Mouse (Mus musculus): ENCODE data around the gene Fgfbp3. TPM values are rescaled to one million over a fixed set of nuclear protein-coding genes. Genes with fewer than 3 reads are reported as not detected.
A peak's percentile ranks its signal among the peaks of the same experiment; 100 is the strongest.
"Not testable (repeated sequence)": the region's sequence is repeated elsewhere in the genome, so short reads cannot be mapped to it uniquely, and the experiment has no call there.

Fgfbp3 gene
- total RNA-seq, 2 experiments from 2014 or later, result 1.1 TPM; not detected in 1

DNA sequence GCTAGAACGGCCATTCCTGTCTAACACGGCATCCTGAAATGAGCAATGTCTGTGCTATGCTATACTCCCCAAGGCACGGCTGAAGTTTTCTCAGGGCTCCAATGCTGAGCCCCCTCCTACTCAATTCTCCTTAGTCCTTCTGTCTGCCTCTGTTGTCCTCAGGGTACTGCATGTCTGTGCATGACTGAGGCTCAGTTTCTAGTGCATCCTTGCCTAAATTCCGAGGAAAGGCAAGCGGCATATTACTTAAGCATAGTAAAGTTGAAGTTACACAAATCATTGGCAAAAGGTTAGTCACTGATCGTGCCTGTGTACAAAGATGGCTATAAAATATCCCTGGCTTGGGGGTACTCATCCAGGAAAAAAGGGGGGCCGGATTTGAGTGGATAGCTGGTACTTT is 6.4 kb downstream of the Fgfbp3 start:
- ATAC-seq (replicated peaks; ENCODE audit: poor library complexity, severe bottlenecking), result no peak

GRCm38 (mm10) chr19:36910424-36911045 is 8.9 kb downstream of the Fgfbp3 start:
- ATAC-seq (replicated peaks; ENCODE audit: poor library complexity, severe bottlenecking), result no peak

- peak; percentile 60 for ATAC-seq (replicated peaks; ENCODE audit: poor library complexity, severe bottlenecking)
Observed at GRCm38 (mm10) chr19:36909676-36910292, 9.6 kb downstream of the Fgfbp3 start.

DNA sequence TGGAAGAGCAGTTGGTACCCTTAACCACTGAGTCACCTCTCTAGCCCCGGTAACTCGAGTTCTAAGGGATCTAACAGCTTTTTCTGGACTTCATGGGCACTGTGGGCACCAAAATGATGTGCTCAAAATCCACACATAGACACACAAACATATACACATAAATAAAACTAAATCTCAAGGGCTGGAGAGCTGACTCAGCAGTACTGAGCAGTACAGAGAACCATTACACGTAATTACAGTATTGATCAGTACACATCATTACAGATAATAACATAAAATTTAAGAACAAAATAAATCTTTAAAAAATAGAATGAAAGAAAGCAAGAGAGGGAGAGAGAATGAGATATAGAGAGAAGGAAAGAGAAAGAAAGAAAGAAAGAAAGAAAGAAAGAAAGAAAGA is 10.3 kb downstream of the Fgfbp3 start:
- ATAC-seq (replicated peaks; ENCODE audit: poor library complexity, severe bottlenecking), result no peak

GRCm38 (mm10) chr19:36904211-36905007 is 15.0 kb downstream of the Fgfbp3 start:
- ATAC-seq (replicated peaks; ENCODE audit: poor library complexity, severe bottlenecking), result peak; percentile 68

DNA sequence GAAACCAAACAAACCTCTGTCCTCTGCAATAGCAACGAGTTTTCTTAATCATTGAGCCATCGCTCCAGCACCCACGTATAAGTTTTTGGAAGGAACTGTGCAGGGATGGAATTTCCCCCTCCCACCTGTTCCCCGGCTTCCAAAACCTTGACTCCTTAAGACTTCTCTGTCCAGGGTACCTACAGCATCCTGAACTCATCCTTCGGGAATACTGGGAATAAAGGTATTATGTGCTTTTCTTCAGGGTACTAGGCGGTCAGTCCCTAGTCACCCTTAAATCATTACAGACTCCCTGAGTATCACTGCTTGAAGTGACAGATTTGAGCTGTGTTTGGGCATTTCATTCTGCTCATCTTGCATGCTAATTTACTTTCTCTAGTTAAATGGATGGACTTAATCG is 16.0 kb downstream of the Fgfbp3 start:
- no peak for ATAC-seq (replicated peaks; ENCODE audit: poor library complexity, severe bottlenecking)

GRCm38 (mm10) chr19:36897778-36898177 is 21.6 kb downstream of the Fgfbp3 start:
- ATAC-seq (replicated peaks; ENCODE audit: poor library complexity, severe bottlenecking), result no peak

DNA sequence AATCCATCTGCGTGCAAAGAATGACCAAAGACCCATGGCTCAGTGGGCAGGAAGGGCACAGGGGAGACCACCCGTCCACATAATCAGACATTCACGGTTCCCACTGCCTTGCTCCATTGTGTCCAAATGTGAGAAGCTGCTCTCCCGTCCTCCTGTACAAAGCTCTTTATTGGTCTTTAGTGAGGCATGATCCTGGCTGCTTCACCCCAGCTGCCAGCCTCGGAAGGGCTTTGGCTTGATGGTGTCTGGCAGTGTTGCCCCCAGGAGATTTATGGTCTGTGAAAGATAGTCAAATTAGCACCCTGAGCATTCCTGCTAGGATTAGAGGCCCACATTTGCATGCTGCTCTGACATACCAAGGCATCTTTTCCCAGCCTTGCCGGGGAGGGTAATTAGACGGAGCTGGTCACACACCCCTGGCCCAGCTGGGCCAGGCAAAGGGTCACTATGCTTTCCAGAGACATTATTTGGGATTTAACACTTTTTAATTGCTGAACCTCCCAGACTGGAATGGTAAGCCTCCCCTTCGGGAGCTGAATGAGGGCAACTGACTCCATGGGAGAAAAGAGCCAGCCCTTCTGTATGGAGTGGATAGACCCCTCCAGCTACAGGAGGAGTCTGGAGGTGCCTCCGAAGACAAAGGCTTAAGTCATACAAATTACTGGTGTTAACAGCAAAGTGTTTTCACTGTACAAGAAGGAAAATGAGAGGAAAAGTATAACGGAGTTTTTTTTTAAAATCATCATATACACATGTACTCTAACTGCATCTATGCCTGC is 22.4 kb downstream of the Fgfbp3 start:
- ATAC-seq (replicated peaks; ENCODE audit: poor library complexity, severe bottlenecking), result no peak

DNA sequence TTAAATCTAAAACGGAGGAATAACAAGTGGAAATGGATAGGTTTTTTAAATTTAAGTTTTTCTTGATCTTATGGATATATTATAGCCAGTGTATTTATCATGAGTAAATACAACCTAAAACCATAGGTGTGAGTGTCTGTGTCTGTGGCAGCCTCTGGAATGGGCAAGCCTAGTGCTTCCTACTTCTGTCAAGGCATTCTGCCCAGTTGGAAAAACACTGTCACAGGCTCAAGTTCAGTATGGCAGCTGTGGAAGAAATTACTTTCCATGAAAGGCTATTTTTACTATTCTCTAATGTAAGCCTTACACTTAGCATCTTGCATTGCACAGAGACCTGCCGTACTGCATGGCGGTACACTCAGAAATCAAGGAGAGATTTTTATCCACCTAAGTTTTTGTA is 27.7 kb downstream of the Fgfbp3 start:
- no peak for ATAC-seq (replicated peaks; ENCODE audit: poor library complexity, severe bottlenecking)

DNA sequence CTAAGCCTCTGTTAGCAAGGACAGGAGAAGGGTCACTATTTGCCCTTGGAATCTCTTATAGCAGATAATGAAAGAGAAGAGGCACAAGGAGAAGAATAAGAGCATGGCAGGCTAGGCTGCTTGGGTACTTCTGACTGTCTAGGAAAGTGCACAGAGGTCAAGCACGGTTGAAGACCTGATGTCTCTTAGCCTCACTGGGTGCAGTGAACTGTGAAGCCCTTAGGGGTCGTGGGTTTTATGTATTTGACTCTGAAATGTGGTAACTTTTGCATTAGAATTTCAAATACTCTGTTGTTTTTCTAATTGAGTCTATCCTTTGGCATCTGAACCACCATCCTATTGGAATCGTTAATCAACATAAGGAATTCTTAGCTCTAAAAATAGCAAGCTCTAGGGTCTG is 31.7 kb downstream of the Fgfbp3 start:
- ATAC-seq (replicated peaks; ENCODE audit: poor library complexity, severe bottlenecking), result no peak

- ATAC-seq (replicated peaks; ENCODE audit: poor library complexity, severe bottlenecking), result no peak
Observed at GRCm38 (mm10) chr19:36886316-36886715, 33.1 kb downstream of the Fgfbp3 start.

DNA sequence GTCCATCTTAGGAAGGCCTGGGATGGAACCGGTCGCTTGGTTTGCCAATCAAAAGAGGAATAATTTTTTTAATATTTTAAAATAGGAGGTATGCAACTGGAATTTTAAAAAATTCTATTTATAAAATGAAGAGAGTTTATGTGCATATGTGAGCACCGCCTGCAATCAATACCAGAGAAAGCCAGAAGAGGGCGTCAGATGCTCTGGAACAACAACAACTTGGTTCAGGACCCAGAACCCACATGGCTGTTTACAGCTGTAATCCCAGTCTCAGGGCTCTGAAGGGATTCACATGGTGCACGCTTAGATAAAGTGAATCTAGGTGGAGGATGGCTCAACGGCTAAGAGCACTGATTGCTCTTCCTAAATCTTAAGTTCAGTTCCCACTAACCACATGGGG is 36.3 kb downstream of the Fgfbp3 start:
- ATAC-seq (replicated peaks; ENCODE audit: poor library complexity, severe bottlenecking), result 0 out of 2 replicates have a peak, but pooled peaks have one; percentile 50

DNA sequence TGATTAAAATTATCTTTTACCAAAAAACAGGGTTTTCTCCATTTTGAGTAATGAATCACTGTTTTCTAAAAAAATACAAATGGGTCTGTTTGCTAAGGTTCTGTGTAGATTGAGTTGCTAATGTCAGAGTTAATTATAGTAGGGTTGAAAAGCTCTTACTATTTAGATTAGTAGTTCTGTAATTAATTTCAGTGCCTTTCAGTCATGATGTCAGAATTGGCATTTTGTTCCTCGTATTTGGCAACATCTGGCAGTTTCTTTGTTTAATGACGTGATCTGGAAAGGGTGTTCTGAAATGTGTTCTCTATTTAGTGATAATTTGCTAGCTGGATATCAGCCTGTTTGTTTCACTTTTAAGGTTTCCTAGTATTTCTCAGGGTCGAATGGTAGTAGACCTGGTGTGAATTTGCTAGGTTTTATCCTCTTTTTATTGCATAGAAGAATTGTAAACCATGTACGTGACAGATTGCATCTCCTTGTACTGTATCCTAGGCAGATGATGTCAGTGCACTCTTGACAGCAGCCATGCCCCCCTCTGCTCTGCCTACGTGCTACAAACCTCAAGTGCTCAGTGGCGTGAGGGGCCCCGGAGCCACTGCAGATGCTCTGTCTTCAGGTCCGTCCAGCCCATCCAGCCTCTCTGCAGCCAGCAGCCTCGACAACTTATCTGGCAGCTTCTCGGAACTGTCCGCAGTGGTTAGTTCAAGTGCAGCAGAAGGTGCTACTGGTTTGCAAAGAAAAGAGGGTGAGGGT is 40.5 kb downstream of the Fgfbp3 start:
- no peak for ATAC-seq (replicated peaks; ENCODE audit: poor library complexity, severe bottlenecking)

DNA sequence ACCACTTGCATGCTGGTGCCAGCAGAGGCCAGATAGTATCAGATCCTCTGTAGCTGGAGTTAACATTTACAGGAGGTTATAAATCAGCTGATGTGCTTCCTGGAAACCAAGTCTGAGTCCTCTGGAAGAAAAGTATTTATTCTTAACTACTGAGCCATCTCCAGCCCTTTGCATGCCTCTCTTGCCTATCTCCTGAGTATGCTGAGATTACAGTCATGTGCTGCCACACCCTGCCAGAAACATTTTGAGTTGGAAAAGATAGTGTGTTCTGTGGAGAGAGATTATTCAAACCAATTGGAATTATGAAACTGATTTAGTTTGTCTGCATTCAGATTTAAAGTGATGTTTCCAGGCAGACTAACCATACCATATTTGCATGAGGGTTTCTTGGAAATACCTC is 42.1 kb downstream of the Fgfbp3 start:
- no peak for ATAC-seq (replicated peaks; ENCODE audit: poor library complexity, severe bottlenecking)

- no peak for ATAC-seq (replicated peaks; ENCODE audit: poor library complexity, severe bottlenecking)
Observed at GRCm38 (mm10) chr19:36874651-36875050, 44.8 kb downstream of the Fgfbp3 start.

GRCm38 (mm10) chr19:36868675-36869074 is 50.7 kb downstream of the Fgfbp3 start:
- not testable (repeated sequence) for ATAC-seq (replicated peaks; ENCODE audit: poor library complexity, severe bottlenecking)
